In the genomic region with DNA sequence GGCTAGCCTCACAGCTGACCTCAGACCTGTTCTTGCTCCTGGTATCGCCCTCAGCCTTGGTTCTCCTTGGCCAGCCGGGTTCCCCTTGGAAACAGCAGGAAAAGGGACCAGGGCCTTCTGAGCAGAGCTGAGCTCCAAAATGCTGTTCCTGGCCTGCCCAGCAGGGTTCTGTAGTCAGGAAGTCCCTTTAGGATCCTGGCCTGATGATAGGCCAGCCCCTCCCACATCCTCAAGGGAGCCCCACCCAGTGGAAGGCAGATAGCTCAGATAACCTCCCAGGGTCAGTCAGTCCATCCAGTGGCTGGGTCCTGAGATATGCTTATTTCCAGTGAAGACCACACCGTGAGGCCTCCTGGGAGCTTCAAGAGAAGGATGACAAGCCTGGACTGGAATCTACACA, we compare ENCODE assay signal across 8 mouse cellular contexts. TPM values are rescaled to one million over a fixed set of nuclear protein-coding genes. Genes with fewer than 3 reads are reported as not detected.
DNase-seq lines count a peak whose midpoint lies in the region; ATAC-seq lines count a peak whose summit lies in the region.
"Had no signal": no experiment of that assay in that cellular context is flagged by ENCODE, and none has a peak within 500 bp of the region (broad histone marks: within the 10 kb centered on the region; RNA-seq: fewer than 3 reads in every experiment).

No protein-coding gene starts in this region.

- H3K36me3 ChIP-seq in kidney, embryonic 16.5 days (ENCODE audit: insufficient read depth, low read length): 0 out of 2 replicates have a peak, but pooled peaks cover 3% of the 10 kb centered on the region

- H3K9me3 ChIP-seq in kidney, embryonic 16.5 days (ENCODE audit: low read length): no peaks in the 10 kb centered on the region

- no peak overlapping the region for H3K4me2 ChIP-seq in kidney, embryonic 16.5 days (replicated peaks; ENCODE audit: low read depth, low read length)

- DNase-seq in urinary bladder, postnatal 25 days (ENCODE audit: low spot score): peak; percentile 17
- DNase-seq in urinary bladder, postnatal 4 days (ENCODE audit: low spot score in 2 of 2): no peak
- peak; percentile 25 to 32 for DNase-seq in gastrocnemius, adult 8-10 months (ENCODE audit: low spot score in 2 of 2)
- peak; percentile 15 for DNase-seq in naive thymus-derived CD4-positive, alpha-beta T cell, adult 2 months (ENCODE audit: low read depth)
- DNase-seq in left cerebral cortex, adult 9 months (ENCODE audit: low spot score in 2 of 2): no peak
- no peak for DNase-seq in frontal cortex, adult 2 months (ENCODE audit: extremely low spot score in 1 of 2, low spot score in 1 of 2)

- no peak overlapping the region for H3K27ac ChIP-seq in kidney, embryonic 16.5 days (ENCODE audit: low read length)
- H3K27ac ChIP-seq: macrophage had no signal

- H3K4me3 ChIP-seq in kidney, embryonic 16.5 days (ENCODE audit: low read length): no peak overlapping the region

- H3K27me3 ChIP-seq in kidney, embryonic 16.5 days (ENCODE audit: insufficient read depth, low read length): no peaks in the 10 kb centered on the region

- 72% methylated on average over 3 of the region's 3 CpGs for WGBS in kidney, embryonic 16.5 days

- H3K9ac ChIP-seq in kidney, embryonic 16.5 days (replicated peaks; ENCODE audit: low read length): no peak overlapping the region

- ATAC-seq in kidney, embryonic 16.5 days (ENCODE audit: low FRiP score, low TSS enrichment): peak; percentile 10; the same call in 1 of the 2 replicates

- no peaks in the 10 kb centered on the region for H3K4me1 ChIP-seq in kidney, embryonic 16.5 days (ENCODE audit: insufficient read depth, low read length)

RNA-seq across cellular contexts. Expression of a gene that starts 45.7 kb away (rescaled TPM):
- total RNA-seq in gastrocnemius, adult 8-10 months (2022): 1 to 10 TPM; 2.8 to 5.2 (median 3.9) TPM
- 19.9 and 22.1 TPM in 2 replicates for polyA plus RNA-seq in kidney, embryonic 16.5 days (2015; fragmentation: Nextera tagmentation; extraction: Ambion mirVana)
- 97.7 and 104 TPM in 2 replicates for polyA plus RNA-seq in frontal cortex, adult 2 months (2012; rRNA removed)

Comparison
In these comparisons a context has a peak if more than half of its experiments do, and no peak if none do; other contexts are left out.
1. DNase-seq: peak in urinary bladder, postnatal 25 days (single experiment), gastrocnemius, adult 8-10 months (2 of 2) and naive thymus-derived CD4-positive, alpha-beta T cell, adult 2 months (single experiment); none in urinary bladder, postnatal 4 days (0 of 2), left cerebral cortex, adult 9 months (0 of 2) and frontal cortex, adult 2 months (0 of 2).